Mouse (Mus musculus) heart, postnatal 0 days (tissue): ENCODE measurements around the gene Urb1.
A peak's percentile ranks its signal among the peaks of the same experiment; 100 is the strongest.

Source experiments
- CTCF ChIP-seq: IDR thresholded peaks from 2 replicates; pipeline ENCODE4 v1.5.1; 2016; ENCODE audit warnings: antibody characterized with exemption, control low read depth, low read depth
- EP300 ChIP-seq: IDR thresholded peaks from 2 replicates; pipeline ENCODE4 v1.6.1; 2016; ENCODE audit warnings: antibody characterized with exemption, low read depth

DNA sequence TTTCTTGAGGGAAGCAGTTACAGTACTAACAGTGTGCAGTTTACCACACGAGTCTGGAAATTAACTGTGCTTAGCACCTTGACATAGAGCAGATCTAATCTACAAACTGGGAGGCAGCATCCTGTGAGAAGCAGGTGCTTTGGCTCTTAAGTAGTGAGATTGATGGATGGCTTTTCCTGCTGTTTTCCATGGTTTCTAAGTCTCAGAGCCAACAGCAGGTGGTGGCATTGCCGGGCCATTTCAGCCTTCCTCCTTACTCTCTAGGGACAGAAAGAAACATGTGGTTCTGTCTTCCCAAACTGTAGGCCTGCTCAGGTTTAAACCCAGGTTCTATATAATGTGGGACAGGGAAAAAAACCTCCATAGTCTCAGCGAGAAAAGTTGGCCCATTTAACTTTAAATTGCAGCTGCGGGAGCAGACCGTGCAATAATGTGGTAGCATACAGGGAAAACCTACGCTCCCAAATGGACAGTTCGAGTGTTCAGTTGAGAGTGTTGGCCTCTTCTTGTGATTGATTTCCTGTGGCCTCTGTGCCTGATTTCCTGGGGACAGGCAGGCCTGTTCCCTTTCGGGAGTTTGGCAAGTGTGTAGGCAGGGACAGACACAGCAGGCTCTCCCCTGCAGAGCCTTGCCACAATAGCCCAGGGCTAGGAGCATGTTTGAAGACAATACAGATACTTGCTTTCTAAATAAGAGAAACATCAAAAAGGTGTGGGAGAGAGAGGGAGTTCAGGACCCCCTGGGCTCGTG lies 23.0 kb upstream of the Urb1 start:
- peak; percentile 21; the same call in 1 of the 2 replicates for TF ChIP-seq CTCF
- no peak for TF ChIP-seq EP300
